Mouse (Mus musculus): ENCODE measurements around the gene Ube2l3. TPM values are rescaled to one million over a fixed set of nuclear protein-coding genes. Genes with fewer than 3 reads are reported as not detected.

The Ube2l3 gene
- polyA plus RNA-seq, 1 experiment from 2014 or later: 371 TPM

DNA sequence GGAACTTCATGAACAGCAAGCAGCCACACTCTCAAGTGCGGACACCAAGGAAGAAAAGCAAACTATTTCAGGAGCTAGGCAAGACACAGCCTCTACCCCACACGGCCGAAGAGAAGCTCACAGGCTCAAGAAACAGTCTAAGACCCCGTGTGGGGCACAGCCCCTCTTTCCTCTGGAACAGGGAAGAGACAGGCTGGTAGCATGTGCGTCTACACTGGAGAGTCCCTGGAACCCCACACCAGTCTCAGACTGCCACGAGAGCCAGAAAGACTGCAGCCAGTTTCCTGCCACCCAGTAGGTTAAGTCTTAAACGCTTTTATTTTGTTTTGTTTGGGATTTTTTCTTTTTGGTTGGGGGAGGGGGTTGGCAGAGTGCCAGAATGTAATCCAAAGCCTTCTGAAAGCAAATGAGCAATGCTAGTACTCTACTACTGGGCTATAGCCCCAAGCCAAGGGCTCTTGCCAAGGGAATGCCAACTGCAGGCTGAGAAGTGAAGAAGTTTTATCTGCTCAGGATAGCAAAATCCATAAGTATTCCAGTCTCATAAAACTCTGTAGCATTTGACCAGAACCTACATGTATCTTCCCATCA, 99.7 kb downstream of the Ube2l3 start:
- WGBS: 80% methylated on average over 7 of the region's 7 CpGs
- Histone ChIP-seq H3K4me3 (no peak overlapping the region), H3K36me3 (peaks cover 72% of the 10 kb centered on the region), H3K9ac (replicated peaks) (no peak overlapping the region), H3K9me3 (no peaks in the 10 kb centered on the region), H3K4me1 (no peaks in the 10 kb centered on the region; the same call in 1 of the 2 replicates), H3K4me2 (replicated peaks) (no peak overlapping the region), H3K27ac (replicated peaks) (no peak overlapping the region), H3K27me3 (no peaks in the 10 kb centered on the region)
- no peak for ATAC-seq (ENCODE audit: low FRiP score, low read depth)

MicroRNAs within 50 kb of the gene (microRNA counts, 519-probe panel; counts per million panel counts)
- microRNA mmu-miR-130b (6,924 counts per million, percentile 76 among the panel's probes with 10 or more counts), microRNA mmu-miR-301b (6,280 counts per million, percentile 68 among the panel's probes with 10 or more counts)

Small RNA genes lying within 50 kb of the gene (microRNA-seq; reads per million reads assigned to microRNA genes)
- 10,978 reads per million, percentile 95 among the genes with 10 or more reads in this experiment for gene Mir130b
- 422 reads per million, percentile 69 among the genes with 10 or more reads in this experiment for gene Mir301b

Other genes with a start within 250 kb of the Ube2l3 start
- gene Mapk1, start 219.3 kb downstream of the Ube2l3 start, polyA plus RNA-seq (2016; fragmentation: Nextera tagmentation; extraction: Ambion mirVana): 167 TPM in 2 replicates
- 128 and 129 TPM in 2 replicates for gene Ypel1, start 133.0 kb downstream of the Ube2l3 start, polyA plus RNA-seq (2016; fragmentation: Nextera tagmentation; extraction: Ambion mirVana)
- gene Ppil2, start 91.4 kb downstream of the Ube2l3 start, polyA plus RNA-seq (2016; fragmentation: Nextera tagmentation; extraction: Ambion mirVana): 154 and 164 TPM in 2 replicates
- 71.6 and 73.8 TPM in 2 replicates for gene 2610318N02Rik, start 77.5 kb downstream of the Ube2l3 start, polyA plus RNA-seq (2016; fragmentation: Nextera tagmentation; extraction: Ambion mirVana)
- 58.6 and 58.8 TPM in 2 replicates for gene Sdf2l1, start 70.3 kb downstream of the Ube2l3 start, polyA plus RNA-seq (2016; fragmentation: Nextera tagmentation; extraction: Ambion mirVana)
- gene Ydjc, start 58.0 kb downstream of the Ube2l3 start, polyA plus RNA-seq (2016; fragmentation: Nextera tagmentation; extraction: Ambion mirVana): 9.6 and 10.0 TPM in 2 replicates
- 0.63 and 0.92 TPM in 2 replicates for gene Ccdc116, start 55.4 kb downstream of the Ube2l3 start, polyA plus RNA-seq (2016; fragmentation: Nextera tagmentation; extraction: Ambion mirVana)
- 2.3 TPM in 2 replicates for gene Rimbp3, start 6.0 kb upstream of the Ube2l3 start, polyA plus RNA-seq (2016; fragmentation: Nextera tagmentation; extraction: Ambion mirVana)
- gene Hic2, start 30.9 kb upstream of the Ube2l3 start, polyA plus RNA-seq (2016; fragmentation: Nextera tagmentation; extraction: Ambion mirVana): 15.3 and 18.6 TPM in 2 replicates
- 18.4 and 22.8 TPM in 2 replicates for gene Tmem191c, start 73.4 kb upstream of the Ube2l3 start, polyA plus RNA-seq (2016; fragmentation: Nextera tagmentation; extraction: Ambion mirVana)
- 0.46 and 0.58 TPM in 2 replicates for gene Serpind1, start 128.7 kb upstream of the Ube2l3 start, polyA plus RNA-seq (2016; fragmentation: Nextera tagmentation; extraction: Ambion mirVana)
- 17.0 and 18.3 TPM in 2 replicates for gene Snap29, start 203.3 kb upstream of the Ube2l3 start, polyA plus RNA-seq (2016; fragmentation: Nextera tagmentation; extraction: Ambion mirVana)
- gene Pi4ka, start 203.7 kb upstream of the Ube2l3 start, polyA plus RNA-seq (2016; fragmentation: Nextera tagmentation; extraction: Ambion mirVana): 64.6 and 70.8 TPM in 2 replicates
- 98.2 and 100 TPM in 2 replicates for gene Crkl, start 249.3 kb upstream of the Ube2l3 start, polyA plus RNA-seq (2016; fragmentation: Nextera tagmentation; extraction: Ambion mirVana)